Mouse (Mus musculus): ENCODE measurements around the gene Palld. TPM values are rescaled to one million over a fixed set of nuclear protein-coding genes. Genes with fewer than 3 reads are reported as not detected.

Palld gene
- total RNA-seq, 2 experiments from 2014 or later, result 6.6 to 6.7 TPM

DNA sequence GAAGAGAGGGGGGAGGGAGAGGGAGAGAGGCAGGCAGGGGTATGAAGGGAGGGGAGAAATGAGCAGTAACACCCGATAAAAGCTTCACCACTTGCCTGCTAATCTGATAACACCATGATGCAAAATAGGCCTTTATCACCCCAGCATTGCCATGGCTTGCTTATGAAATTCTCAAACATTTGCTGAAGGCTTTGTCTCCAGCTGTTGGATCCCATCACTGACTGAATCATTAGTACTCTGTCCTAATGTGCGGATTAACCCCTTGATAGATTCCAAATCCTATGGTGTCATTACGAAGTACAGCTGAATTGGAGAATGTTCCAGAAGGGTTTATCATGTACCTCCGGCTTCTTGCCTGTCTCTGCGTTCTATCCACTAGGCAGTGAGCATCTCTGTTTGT lies 55.0 kb downstream of the Palld start:
- Histone ChIP-seq H3K4me3 (no peak overlapping the region), H3K27ac (no peak overlapping the region)
- TF ChIP-seq CTCF (conservative IDR thresholded peaks at IDR 0.05), result no peak
- no peak for DNase-seq (ENCODE audit: low spot score in 2 of 2)

DNA sequence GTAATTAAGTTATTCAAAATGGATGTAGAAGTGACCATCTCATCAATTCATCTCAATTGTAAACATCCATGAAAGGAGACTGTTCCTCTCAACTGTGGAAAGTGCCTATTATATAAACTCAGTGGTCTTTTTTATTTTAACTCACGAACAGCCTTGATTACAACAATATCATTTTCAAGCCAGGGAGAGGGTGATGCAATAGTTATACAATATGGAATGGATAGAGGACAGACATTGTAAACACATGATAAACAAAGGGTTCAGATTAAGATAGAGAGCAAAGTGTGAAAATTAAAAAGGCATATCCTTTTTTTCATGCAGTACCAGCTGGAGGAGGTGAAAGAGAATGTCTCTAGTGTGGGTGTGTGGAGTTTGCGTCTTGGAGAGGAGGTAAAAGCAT lies 57.5 kb downstream of the Palld start:
- DNase-seq (ENCODE audit: low spot score in 2 of 2), result no peak
- H3K27ac ChIP-seq, result no peak overlapping the region
- H3K4me3 ChIP-seq, result no peak overlapping the region
- TF ChIP-seq CTCF (conservative IDR thresholded peaks at IDR 0.05), result no peak

GRCm38 (mm10) chr8:61844575-61844974 lies 57.9 kb downstream of the Palld start:
- no peak overlapping the region for H3K27ac ChIP-seq
- TF ChIP-seq CTCF (conservative IDR thresholded peaks at IDR 0.05), result no peak
- DNase-seq (ENCODE audit: low spot score in 2 of 2), result no peak
- no peak overlapping the region for H3K4me3 ChIP-seq

DNA sequence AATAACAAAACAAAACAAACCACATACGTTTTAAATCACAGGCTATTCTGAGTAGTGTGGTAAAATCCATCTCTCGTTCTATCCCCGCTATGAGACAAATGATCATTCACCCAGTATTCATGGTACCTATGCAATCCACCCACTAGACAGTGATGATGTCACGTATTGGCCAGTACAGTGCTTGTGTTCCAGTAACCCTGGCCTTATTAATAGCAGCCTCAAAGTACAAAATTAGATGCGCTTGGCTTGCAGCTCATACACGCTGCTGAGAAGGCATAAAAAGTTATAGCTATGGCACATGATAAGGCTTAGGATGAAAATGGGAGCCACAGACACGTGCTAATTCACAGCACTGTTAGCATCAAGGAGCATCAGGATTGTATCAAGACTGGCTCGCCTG lies 58.7 kb downstream of the Palld start:
- no peak overlapping the region for H3K4me3 ChIP-seq
- no peak for TF ChIP-seq CTCF (conservative IDR thresholded peaks at IDR 0.05)
- no peak for DNase-seq (ENCODE audit: low spot score in 2 of 2)
- no peak overlapping the region for H3K27ac ChIP-seq

DNA sequence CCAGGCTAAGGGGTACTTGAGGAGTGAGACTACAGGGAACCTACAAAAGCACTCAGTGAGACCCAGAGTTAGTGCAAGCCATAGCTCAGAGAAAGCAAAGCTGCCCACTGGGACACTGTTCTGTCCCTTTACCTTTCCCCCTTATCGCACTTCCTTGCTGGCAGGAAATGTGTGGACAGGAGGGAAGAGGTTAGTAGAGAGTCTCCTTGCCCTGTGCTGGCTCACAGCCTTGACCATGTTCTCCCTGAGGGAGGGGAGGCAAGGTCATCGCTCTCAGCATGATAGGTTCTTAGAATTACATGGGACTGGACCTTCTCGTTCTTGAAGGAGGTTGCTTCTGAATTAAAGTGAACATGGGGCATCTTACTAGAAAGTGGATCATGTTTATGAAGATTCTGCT lies 69.3 kb downstream of the Palld start:
- no peak overlapping the region for H3K4me3 ChIP-seq
- DNase-seq (ENCODE audit: low spot score in 2 of 2), result no peak

DNA sequence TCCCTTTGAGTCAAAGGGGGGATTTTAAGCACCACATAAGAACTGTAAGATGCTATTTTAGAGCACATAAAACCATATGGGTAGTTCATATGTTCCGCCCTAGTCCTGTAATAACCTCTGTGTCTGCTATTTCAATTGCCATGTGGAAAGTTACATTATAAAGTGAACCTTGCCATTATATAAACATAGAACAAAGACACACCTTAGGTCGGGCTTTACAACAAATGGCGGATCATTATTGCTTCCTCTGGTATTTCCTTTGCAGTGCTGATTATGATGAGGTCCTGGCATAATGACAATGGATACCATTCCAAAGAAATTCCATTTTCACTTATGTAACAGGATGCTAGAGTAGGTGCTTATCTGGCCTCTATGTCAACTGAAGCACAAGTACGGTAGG lies 70.5 kb downstream of the Palld start:
- H3K27ac ChIP-seq, result no peak overlapping the region
- no peak for DNase-seq (ENCODE audit: low spot score in 2 of 2)
- no peak overlapping the region for H3K4me3 ChIP-seq
- TF ChIP-seq CTCF (conservative IDR thresholded peaks at IDR 0.05), result no peak

More for the DNA sequence above, 69.3 kb downstream of the Palld start:
- H3K27ac ChIP-seq, result no peak overlapping the region
- no peak for TF ChIP-seq CTCF (conservative IDR thresholded peaks at IDR 0.05)

GRCm38 (mm10) chr8:61830821-61831220 lies 71.7 kb downstream of the Palld start:
- Histone ChIP-seq H3K27ac (no peak overlapping the region), H3K4me3 (no peak overlapping the region)
- no peak for TF ChIP-seq CTCF (conservative IDR thresholded peaks at IDR 0.05)
- DNase-seq (ENCODE audit: low spot score in 2 of 2), result no peak

DNA sequence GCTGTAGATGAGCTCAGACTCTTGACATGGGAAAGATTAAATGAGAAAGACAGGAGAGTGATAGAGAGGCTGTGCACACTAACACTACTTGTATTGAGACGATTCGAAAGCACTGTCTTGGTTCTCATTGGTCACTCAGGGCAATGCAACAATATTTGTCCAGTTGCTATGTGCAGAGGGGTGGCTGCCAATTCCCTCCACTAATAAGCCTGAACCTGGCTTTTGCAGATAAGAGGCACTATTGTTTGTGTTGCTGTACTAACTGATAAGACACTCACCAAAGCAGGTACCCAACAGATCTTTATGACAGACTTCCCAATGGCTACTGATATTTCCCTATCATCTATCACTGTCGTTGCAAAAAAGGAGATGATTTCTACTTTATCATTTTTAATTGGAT lies 77.9 kb downstream of the Palld start:
- Histone ChIP-seq H3K27ac (no peak overlapping the region), H3K4me3 (no peak overlapping the region)
- no peak for DNase-seq (ENCODE audit: low spot score in 2 of 2)
- no peak for TF ChIP-seq CTCF (conservative IDR thresholded peaks at IDR 0.05)

- Histone ChIP-seq H3K4me3 (no peak overlapping the region), H3K27ac (no peak overlapping the region)
- no peak for TF ChIP-seq CTCF (conservative IDR thresholded peaks at IDR 0.05)
- no peak for DNase-seq (ENCODE audit: low spot score in 2 of 2)
These were observed 79.3 kb downstream of the Palld start for GRCm38 (mm10) chr8:61823157-61823556.

DNA sequence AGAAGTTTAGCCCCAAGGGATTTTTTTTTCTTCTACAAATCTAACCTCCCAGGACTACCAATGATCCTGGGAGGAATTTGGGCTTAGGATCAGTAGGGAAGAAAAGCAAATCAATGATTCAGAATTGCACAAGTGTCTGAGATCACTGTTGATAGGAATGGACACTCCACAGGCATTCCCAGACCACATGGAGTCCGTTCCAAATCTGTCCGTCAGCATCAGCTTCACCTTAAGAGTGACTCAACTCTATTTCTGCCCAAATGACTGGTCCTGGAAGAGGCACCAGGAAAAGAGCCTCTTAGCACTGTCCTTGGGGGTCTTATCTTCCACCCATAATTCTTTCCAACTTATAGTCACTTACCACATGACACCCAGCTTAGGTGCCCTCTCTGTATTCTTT lies 98.7 kb downstream of the Palld start:
- no peak for TF ChIP-seq CTCF (conservative IDR thresholded peaks at IDR 0.05)
- no peak for DNase-seq (ENCODE audit: low spot score in 2 of 2)
- H3K27ac ChIP-seq, result no peak overlapping the region
- H3K4me3 ChIP-seq, result no peak overlapping the region

GRCm38 (mm10) chr8:61802840-61803239 lies 99.7 kb downstream of the Palld start:
- Histone ChIP-seq H3K4me3 (no peak overlapping the region), H3K27ac (no peak overlapping the region)
- DNase-seq (ENCODE audit: low spot score in 2 of 2), result no peak
- TF ChIP-seq CTCF (conservative IDR thresholded peaks at IDR 0.05), result no peak

DNA sequence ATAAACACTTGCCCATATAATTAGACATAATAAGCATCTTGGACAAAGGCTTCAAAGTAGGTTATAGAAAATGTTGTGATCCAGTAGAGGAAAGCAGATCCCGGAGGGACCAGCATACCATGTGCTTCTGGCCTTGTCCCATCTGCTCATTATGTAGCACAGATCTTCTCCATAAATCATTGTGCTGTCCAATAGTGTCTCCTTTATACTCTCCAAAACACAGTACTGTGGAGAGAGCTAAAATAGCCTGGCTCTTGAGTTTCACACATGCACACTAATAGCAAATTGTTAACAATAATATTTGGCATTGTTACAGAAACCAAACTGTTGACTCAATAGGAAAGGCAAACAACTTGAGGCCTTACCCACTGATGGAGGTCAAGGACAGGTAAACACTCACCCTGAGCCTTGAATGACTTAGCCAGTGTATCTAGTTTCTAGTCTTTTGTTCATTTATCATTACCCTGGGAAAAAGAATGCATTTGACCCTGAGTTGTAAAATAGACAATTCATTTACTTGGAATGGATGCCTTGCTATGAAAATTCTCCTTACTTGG lies 105.0 kb downstream of the Palld start:
- no peak for DNase-seq (ENCODE audit: low spot score in 2 of 2)
- Histone ChIP-seq H3K27ac (no peak overlapping the region), H3K4me3 (no peak overlapping the region)
- no peak for TF ChIP-seq CTCF (conservative IDR thresholded peaks at IDR 0.05)

GRCm38 (mm10) chr8:61796537-61797050 lies 105.9 kb downstream of the Palld start:
- H3K4me3 ChIP-seq, result no peak overlapping the region
- no peak for DNase-seq (ENCODE audit: low spot score in 2 of 2)
- no peak overlapping the region for H3K27ac ChIP-seq
- TF ChIP-seq CTCF (conservative IDR thresholded peaks at IDR 0.05), result no peak

DNA sequence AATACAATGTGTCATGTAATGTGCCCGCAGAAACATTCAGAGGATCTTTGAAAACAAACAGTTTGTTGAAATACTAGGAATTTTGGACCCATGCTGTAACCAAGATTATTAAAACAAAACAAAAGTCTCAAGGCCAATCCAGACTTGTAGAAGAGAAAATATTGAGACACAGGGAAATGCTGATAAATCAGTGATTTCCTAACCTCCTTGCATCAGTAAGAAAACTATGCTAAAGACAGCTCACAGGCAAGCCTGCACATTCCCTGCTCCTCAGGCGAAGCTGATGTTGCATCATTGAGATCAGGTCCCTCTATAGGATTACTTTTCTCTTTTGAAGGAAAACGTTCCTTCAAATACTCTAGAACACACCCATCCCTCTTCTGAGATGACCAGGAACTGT lies 112.5 kb downstream of the Palld start:
- no peak overlapping the region for H3K27ac ChIP-seq
- no peak for TF ChIP-seq CTCF (conservative IDR thresholded peaks at IDR 0.05)
- H3K4me3 ChIP-seq, result no peak overlapping the region
- DNase-seq (ENCODE audit: low spot score in 2 of 2), result no peak

DNA sequence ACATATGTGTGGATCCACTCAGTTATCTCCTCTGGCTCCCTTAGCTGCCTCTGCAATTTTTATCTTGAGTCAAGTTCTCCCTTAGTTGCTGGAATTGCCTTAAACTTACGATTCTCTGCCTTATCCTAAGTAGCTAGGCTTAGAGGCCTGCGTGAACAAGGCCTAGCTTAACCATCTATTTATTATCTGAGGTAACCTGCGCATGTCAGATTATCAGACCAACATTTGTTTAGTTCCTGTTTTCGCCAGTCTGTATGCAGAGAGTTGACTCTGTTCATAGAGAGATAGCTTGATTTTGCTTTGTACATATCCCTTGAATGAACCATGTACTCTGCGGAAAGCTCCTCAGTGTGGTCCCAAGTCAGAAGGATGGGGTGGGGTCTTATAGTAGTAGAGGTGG lies 113.2 kb downstream of the Palld start:
- no peak for TF ChIP-seq CTCF (conservative IDR thresholded peaks at IDR 0.05)
- DNase-seq (ENCODE audit: low spot score in 2 of 2), result no peak
- H3K4me3 ChIP-seq, result no peak overlapping the region
- H3K27ac ChIP-seq, result no peak overlapping the region

All from layer of hippocampus, adult 2 months (tissue).